Mouse (Mus musculus) ES-Bruce4 (cell line): ENCODE measurements at regions not wholly inside any gene's neighbourhood (a gene's known extent, or its start where the extent isn't known, plus 50 kb on each side); places are given as distances from the start of the nearest gene placed in this dataset.

Source experiments
- CTCF ChIP-seq: IDR thresholded peaks from one replicate; pipeline ENCODE4 v1.8.1; 2011; ENCODE audit warnings: low read depth, low read length
- EP300 ChIP-seq: IDR thresholded peaks from 2 replicates; pipeline ENCODE4 v1.6.1; 2011; ENCODE audit warnings: low read depth, low read length; ENCODE audit not compliant: insufficient read depth
- POLR2A ChIP-seq: IDR thresholded peaks from one replicate; pipeline ENCODE4 v1.8.1; 2011; ENCODE audit warnings: low read length; ENCODE audit not compliant: insufficient read depth

- TF ChIP-seq POLR2A (no peak), CTCF (no peak), EP300 (no peak)
These were observed 196.9 kb upstream of the Ppargc1a start for GRCm38 (mm10) chr5:51764416-51764815.
